Mouse (Mus musculus): ENCODE data around the gene Rdh1. TPM values are rescaled to one million over a fixed set of nuclear protein-coding genes. Genes with fewer than 3 reads are reported as not detected.
A peak's percentile ranks its signal among the peaks of the same experiment; 100 is the strongest.

Gene Rdh1
- polyA plus RNA-seq, 1 experiment from 2014 or later = not detected

DNA sequence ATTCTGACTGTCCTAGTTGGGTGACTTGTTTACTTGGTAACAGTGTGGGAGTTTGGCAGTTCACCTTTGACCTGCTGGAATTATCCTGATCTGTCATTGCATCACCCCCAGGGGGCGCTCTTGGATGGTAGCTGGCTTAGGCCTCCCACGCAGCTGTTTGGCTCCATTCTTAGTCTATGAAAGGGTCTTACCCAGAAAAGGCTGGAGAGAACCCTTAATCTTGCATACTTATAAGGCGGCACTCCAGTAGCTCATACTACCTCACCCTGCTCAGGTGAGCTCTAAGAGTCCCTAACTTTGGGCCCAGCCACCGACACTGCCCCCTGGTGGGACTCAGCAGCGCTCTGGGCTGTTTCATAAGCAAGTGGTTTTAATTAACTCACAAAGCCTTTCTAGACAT, 14.9 kb upstream of the Rdh1 start:
- H3K9me3 ChIP-seq (ENCODE audit: control insufficient read depth, low read length) = no peaks in the 10 kb centered on the region
- H3K4me1 ChIP-seq (replicated peaks; ENCODE audit: control insufficient read depth, insufficient read depth, low read length) = peaks cover 11% of the 10 kb centered on the region
- no peak overlapping the region for H3K4me3 ChIP-seq (replicated peaks; ENCODE audit: low read length)
- H3K27me3 ChIP-seq (replicated peaks; ENCODE audit: control insufficient read depth, insufficient read depth, low read length) = no peaks in the 10 kb centered on the region
- no peak overlapping the region for H3K27ac ChIP-seq (ENCODE audit: low read length)
- H3K4me2 ChIP-seq (ENCODE audit: low read length) = no peak overlapping the region
- H3K36me3 ChIP-seq (ENCODE audit: control insufficient read depth, insufficient read depth) = peaks cover 35% of the 10 kb centered on the region
- H3K9ac ChIP-seq (replicated peaks; ENCODE audit: low read depth, low read length) = no peak overlapping the region
- 62% methylated on average over 5 of the region's 5 CpGs for WGBS
- no peak for ATAC-seq

- H3K27ac ChIP-seq (ENCODE audit: low read length) = no peak overlapping the region
- H3K4me2 ChIP-seq (ENCODE audit: low read length) = no peak overlapping the region
- 88% methylated on average over 5 of the region's 5 CpGs for WGBS
- H3K9me3 ChIP-seq (ENCODE audit: control insufficient read depth, low read length) = no peaks in the 10 kb centered on the region
- ATAC-seq = no peak
- peaks cover 1% of the 10 kb centered on the region for H3K4me1 ChIP-seq (replicated peaks; ENCODE audit: control insufficient read depth, insufficient read depth, low read length)
- no peak overlapping the region for H3K4me3 ChIP-seq (replicated peaks; ENCODE audit: low read length)
- H3K27me3 ChIP-seq (replicated peaks; ENCODE audit: control insufficient read depth, insufficient read depth, low read length) = no peaks in the 10 kb centered on the region
- H3K36me3 ChIP-seq (ENCODE audit: control insufficient read depth, insufficient read depth) = peaks cover 35% of the 10 kb centered on the region
- H3K9ac ChIP-seq (replicated peaks; ENCODE audit: low read depth, low read length) = no peak overlapping the region
Observed at GRCm38 (mm10) chr10:127745886-127746285, 13.6 kb upstream of the Rdh1 start.

GRCm38 (mm10) chr10:127747254-127747653, 12.3 kb upstream of the Rdh1 start:
- Histone ChIP-seq H3K27me3 (replicated peaks; ENCODE audit: control insufficient read depth, insufficient read depth, low read length) (no peaks in the 10 kb centered on the region), H3K9ac (replicated peaks; ENCODE audit: low read depth, low read length) (no peak overlapping the region), H3K27ac (ENCODE audit: low read length) (no peak overlapping the region), H3K4me2 (ENCODE audit: low read length) (no peak overlapping the region), H3K9me3 (ENCODE audit: control insufficient read depth, low read length) (no peaks in the 10 kb centered on the region), H3K4me3 (replicated peaks; ENCODE audit: low read length) (no peak overlapping the region), H3K36me3 (ENCODE audit: control insufficient read depth, insufficient read depth) (peaks cover 28% of the 10 kb centered on the region), H3K4me1 (replicated peaks; ENCODE audit: control insufficient read depth, insufficient read depth, low read length) (no peaks in the 10 kb centered on the region)
- no peak for ATAC-seq
- WGBS = 93% methylated on average over 8 of the region's 8 CpGs

- Histone ChIP-seq H3K4me2 (ENCODE audit: low read length) (no peak overlapping the region), H3K27me3 (replicated peaks; ENCODE audit: control insufficient read depth, insufficient read depth, low read length) (no peaks in the 10 kb centered on the region), H3K4me3 (replicated peaks; ENCODE audit: low read length) (no peak overlapping the region), H3K9me3 (ENCODE audit: control insufficient read depth, low read length) (no peaks in the 10 kb centered on the region), H3K36me3 (ENCODE audit: control insufficient read depth, insufficient read depth) (peaks cover 10% of the 10 kb centered on the region), H3K4me1 (replicated peaks; ENCODE audit: control insufficient read depth, insufficient read depth, low read length) (no peaks in the 10 kb centered on the region), H3K9ac (replicated peaks; ENCODE audit: low read depth, low read length) (no peak overlapping the region), H3K27ac (ENCODE audit: low read length) (no peak overlapping the region)
- 14% methylated on average over 7 of the region's 8 CpGs for WGBS
- no peak for ATAC-seq
Observed at GRCm38 (mm10) chr10:127748847-127749612, 10.5 kb upstream of the Rdh1 start.

DNA sequence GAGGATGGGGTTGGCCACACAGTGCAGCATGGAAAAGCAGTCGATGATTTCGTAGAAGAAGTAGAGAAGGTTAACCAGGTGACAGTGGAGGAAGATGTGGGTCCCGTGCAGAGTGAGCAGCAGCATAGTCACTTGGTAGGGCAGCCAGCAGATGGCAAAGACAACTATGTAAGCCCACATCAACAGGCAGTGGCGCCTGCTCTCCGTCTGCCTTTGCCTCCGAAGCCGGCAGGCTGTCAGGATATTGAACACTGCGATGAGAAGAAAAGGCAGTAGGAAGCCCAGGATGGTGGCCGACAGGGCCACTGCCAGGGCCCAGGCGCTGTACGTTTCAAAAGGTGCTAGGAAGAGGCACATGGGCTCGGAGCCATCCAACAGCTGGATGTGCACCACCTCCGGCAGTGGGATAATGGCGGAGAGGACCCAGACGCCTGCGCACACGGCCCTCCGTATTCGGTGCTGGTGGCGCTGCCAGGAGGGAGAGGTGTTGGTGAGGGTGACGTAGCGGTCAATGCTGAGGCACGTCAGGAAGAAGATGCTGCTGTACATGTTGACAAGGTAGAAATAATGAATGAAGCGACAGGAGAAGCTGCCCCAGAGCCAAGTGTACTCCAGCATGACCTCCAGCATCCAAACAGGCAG, 9.3 kb upstream of the Rdh1 start:
- WGBS = 57% methylated on average over 24 of the region's 24 CpGs

DNA sequence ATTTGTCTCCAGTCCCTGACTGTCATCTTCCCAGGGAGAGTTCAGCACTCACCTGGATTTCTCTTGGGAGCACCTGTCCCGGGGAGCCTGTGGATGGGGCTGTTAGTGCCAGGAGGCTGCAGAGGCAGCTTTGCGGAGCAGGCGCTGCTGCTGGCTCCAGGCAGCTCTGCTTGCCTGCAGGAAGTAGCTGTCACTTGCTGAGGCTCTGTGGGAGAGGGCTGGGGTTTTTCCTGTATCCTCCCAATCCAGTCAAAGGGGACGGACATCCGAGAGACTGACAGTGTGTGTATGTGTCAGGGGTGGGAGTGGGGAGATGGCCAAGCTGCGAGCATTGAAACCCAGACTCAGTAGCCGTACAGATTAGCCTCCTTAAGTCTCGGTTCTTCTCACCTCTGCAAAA, 8.0 kb upstream of the Rdh1 start, which contains the start of gene Gpr182:
Gene Gpr182, minus strand, starts transcription at position 185 of the 400 bp plus-strand sequence.
- 0 out of 2 replicates have a peak, but pooled peaks cover 2% of the 10 kb centered on the region for H3K36me3 ChIP-seq (ENCODE audit: control insufficient read depth, insufficient read depth)
- no peak within 1 kb of the TSS for H3K4me3 ChIP-seq (replicated peaks; ENCODE audit: low read length)
- H3K27ac ChIP-seq (ENCODE audit: low read length) = no peak within 1 kb of the TSS
- H3K4me2 ChIP-seq (ENCODE audit: low read length) = no peak within 1 kb of the TSS
- ATAC-seq = no peak
- no peaks in the 10 kb centered on the region for H3K27me3 ChIP-seq (replicated peaks; ENCODE audit: control insufficient read depth, insufficient read depth, low read length)
- WGBS = 74% methylated on average over 8 of the region's 8 CpGs
- no peaks in the 10 kb centered on the region for H3K4me1 ChIP-seq (replicated peaks; ENCODE audit: control insufficient read depth, insufficient read depth, low read length)
- no peak within 1 kb of the TSS for H3K9ac ChIP-seq (replicated peaks; ENCODE audit: low read depth, low read length)
- no peaks in the 10 kb centered on the region for H3K9me3 ChIP-seq (ENCODE audit: control insufficient read depth, low read length)

More for the DNA sequence above, 9.3 kb upstream of the Rdh1 start:
- H3K9ac ChIP-seq (replicated peaks; ENCODE audit: low read depth, low read length) = no peak overlapping the region
- H3K9me3 ChIP-seq (ENCODE audit: control insufficient read depth, low read length) = no peaks in the 10 kb centered on the region
- H3K4me1 ChIP-seq (replicated peaks; ENCODE audit: control insufficient read depth, insufficient read depth, low read length) = no peaks in the 10 kb centered on the region
- H3K27me3 ChIP-seq (replicated peaks; ENCODE audit: control insufficient read depth, insufficient read depth, low read length) = no peaks in the 10 kb centered on the region
- ATAC-seq = 0 out of 2 replicates have a peak, but pooled peaks have one; percentile 49
- H3K27ac ChIP-seq (ENCODE audit: low read length) = no peak overlapping the region
- H3K4me3 ChIP-seq (replicated peaks; ENCODE audit: low read length) = peak overlapping the region; percentile 23; the same call in 1 of the 2 replicates
- peak overlapping the region; percentile 30 for H3K4me2 ChIP-seq (ENCODE audit: low read length)
- H3K36me3 ChIP-seq (ENCODE audit: control insufficient read depth, insufficient read depth) = peaks cover 5% of the 10 kb centered on the region; the same call in 1 of the 2 replicates

- no peaks in the 10 kb centered on the region for H3K27me3 ChIP-seq (replicated peaks; ENCODE audit: control insufficient read depth, insufficient read depth, low read length)
- no peak overlapping the region for H3K4me2 ChIP-seq (ENCODE audit: low read length)
- no peak for ATAC-seq
- no peak overlapping the region for H3K9ac ChIP-seq (replicated peaks; ENCODE audit: low read depth, low read length)
- WGBS = 76% methylated on average over 6 of the region's 6 CpGs
- H3K4me3 ChIP-seq (replicated peaks; ENCODE audit: low read length) = no peak overlapping the region
- no peaks in the 10 kb centered on the region for H3K9me3 ChIP-seq (ENCODE audit: control insufficient read depth, low read length)
- no peak overlapping the region for H3K27ac ChIP-seq (ENCODE audit: low read length)
- H3K36me3 ChIP-seq (ENCODE audit: control insufficient read depth, insufficient read depth) = no peaks in the 10 kb centered on the region
- H3K4me1 ChIP-seq (replicated peaks; ENCODE audit: control insufficient read depth, insufficient read depth, low read length) = no peaks in the 10 kb centered on the region
Observed at GRCm38 (mm10) chr10:127754566-127755166, 4.9 kb upstream of the Rdh1 start.

GRCm38 (mm10) chr10:127755246-127755645, 4.3 kb upstream of the Rdh1 start:
- Histone ChIP-seq H3K27ac (ENCODE audit: low read length) (no peak overlapping the region), H3K9ac (replicated peaks; ENCODE audit: low read depth, low read length) (no peak overlapping the region), H3K36me3 (ENCODE audit: control insufficient read depth, insufficient read depth) (no peaks in the 10 kb centered on the region), H3K27me3 (replicated peaks; ENCODE audit: control insufficient read depth, insufficient read depth, low read length) (no peaks in the 10 kb centered on the region), H3K4me2 (ENCODE audit: low read length) (no peak overlapping the region), H3K4me1 (replicated peaks; ENCODE audit: control insufficient read depth, insufficient read depth, low read length) (no peaks in the 10 kb centered on the region), H3K9me3 (ENCODE audit: control insufficient read depth, low read length) (no peaks in the 10 kb centered on the region), H3K4me3 (replicated peaks; ENCODE audit: low read length) (no peak overlapping the region)
- WGBS = 66% methylated on average over 3 of the region's 3 CpGs
- no peak for ATAC-seq

- Histone ChIP-seq H3K27me3 (replicated peaks; ENCODE audit: control insufficient read depth, insufficient read depth, low read length) (no peaks in the 10 kb centered on the region), H3K9me3 (ENCODE audit: control insufficient read depth, low read length) (no peaks in the 10 kb centered on the region), H3K4me3 (replicated peaks; ENCODE audit: low read length) (no peak overlapping the region), H3K36me3 (ENCODE audit: control insufficient read depth, insufficient read depth) (no peaks in the 10 kb centered on the region), H3K9ac (replicated peaks; ENCODE audit: low read depth, low read length) (0 out of 2 replicates have a peak overlapping the region, but pooled peaks have one; percentile 6), H3K27ac (ENCODE audit: low read length) (no peak overlapping the region), H3K4me2 (ENCODE audit: low read length) (peak overlapping the region; percentile 29), H3K4me1 (replicated peaks; ENCODE audit: control insufficient read depth, insufficient read depth, low read length) (no peaks in the 10 kb centered on the region)
- WGBS = 46% methylated on average over 18 of the region's 18 CpGs
- no peak for ATAC-seq
Observed at GRCm38 (mm10) chr10:127755770-127756468, 3.6 kb upstream of the Rdh1 start.

Measured in forebrain, embryonic 16.5 days (tissue).